Mouse (Mus musculus): Measurements from ENCODE around the gene Olfr959. TPM values are rescaled to one million over a fixed set of nuclear protein-coding genes. Genes with fewer than 3 reads are reported as not detected.

The Olfr959 gene
- not detected in 2 replicates for polyA plus RNA-seq (2012; rRNA removed)

DNA sequence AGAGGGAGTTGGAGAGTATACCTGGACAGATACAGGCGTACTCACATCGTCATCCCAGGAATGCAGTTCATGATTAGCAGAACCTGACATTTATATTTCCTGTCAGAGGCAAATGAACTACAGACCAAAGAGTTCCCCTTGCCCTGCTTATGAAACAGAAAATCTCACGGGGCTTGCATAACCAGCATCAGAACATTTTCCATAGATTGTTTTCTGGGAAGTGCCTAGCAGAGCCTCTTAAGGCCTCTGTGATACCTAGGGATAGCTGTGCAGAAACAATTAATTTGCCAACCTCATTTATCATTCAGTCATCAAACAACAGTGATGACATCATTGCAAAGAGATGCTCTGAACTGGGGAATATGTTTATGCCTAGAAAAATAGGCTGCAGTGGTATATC lies at the start of gene Olfr959:
Gene Olfr959, minus strand, starts transcription at position 101 of the 400 bp plus-strand sequence.

DNA sequence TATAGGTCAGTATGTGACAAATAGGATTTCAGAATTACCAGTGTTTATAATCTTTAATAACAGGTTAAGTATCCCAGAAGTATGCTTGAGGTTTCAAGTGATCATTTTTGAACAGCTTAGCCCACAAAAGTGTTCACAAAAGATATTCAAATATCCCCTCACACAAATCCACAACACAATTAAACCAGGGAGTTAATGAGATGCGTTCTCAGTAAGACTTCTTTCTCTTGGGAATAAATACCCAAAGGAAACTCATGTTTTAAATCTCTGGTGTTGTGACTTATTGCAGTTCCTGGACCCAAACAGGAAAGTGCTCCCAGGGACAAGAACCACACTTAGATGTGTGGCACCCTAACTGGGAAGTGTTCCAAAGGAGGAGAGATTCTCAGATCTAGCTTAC lies 45.7 kb upstream of the Olfr959 start, which contains the start of gene Olfr960:
Gene Olfr960, plus strand, starts transcription at position 301 of the 400 bp plus-strand sequence.

GRCm38 (mm10) chr9:39610355-39610754 lies 35.0 kb upstream of the Olfr959 start, which contains the start of gene Olfr148:
Olfr148 (plus strand) TSS chr9:39610655.

DNA sequence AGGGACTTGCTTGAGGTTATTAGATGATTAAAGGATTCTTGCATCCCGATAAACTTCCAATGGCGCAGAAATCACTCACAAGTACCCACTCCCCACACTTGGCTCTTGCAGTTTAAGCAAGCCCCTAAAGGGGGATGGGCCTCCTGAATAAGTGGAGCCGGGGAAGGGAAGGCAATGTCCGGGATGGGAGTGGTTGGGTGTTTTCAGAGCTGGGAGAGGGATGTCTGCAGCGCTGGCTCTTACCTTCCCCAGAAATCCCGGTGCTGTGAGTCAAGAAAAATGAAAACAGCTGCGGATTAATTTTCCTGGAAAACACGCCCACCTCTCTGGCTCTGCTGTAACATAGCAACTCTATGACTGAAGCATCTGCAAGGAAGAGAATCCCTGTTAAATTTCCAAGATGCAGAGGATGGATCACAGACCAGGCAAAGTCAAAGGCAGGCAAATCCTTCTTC lies 28.7 kb upstream of the Olfr959 start, which contains the start of gene AW551984:
Gene AW551984, minus strand, starts transcription at position 405 of the 455 bp plus-strand sequence.

GRCm38 (mm10) chr9:39553946-39554345 lies 21.4 kb downstream of the Olfr959 start, which contains the start of gene Olfr958:
Olfr958 (minus strand) TSS chr9:39554054.

Other genes with a start within 250 kb of the Olfr959 start
- gene Olfr948, start 249.5 kb downstream of the Olfr959 start, polyA plus RNA-seq (2012; rRNA removed): not detected in 2 replicates
- gene Olfr951, start 188.2 kb downstream of the Olfr959 start, polyA plus RNA-seq (2012; rRNA removed): not detected in 2 replicates
- not detected in 2 replicates for gene Olfr952, start 148.4 kb downstream of the Olfr959 start, polyA plus RNA-seq (2012; rRNA removed)
- gene Olfr954, start 118.9 kb downstream of the Olfr959 start, polyA plus RNA-seq (2012; rRNA removed): not detected in 2 replicates
- gene Olfr955, start 103.6 kb downstream of the Olfr959 start, polyA plus RNA-seq (2012; rRNA removed): not detected in 2 replicates
- gene Olfr44, start 81.6 kb downstream of the Olfr959 start, polyA plus RNA-seq (2012; rRNA removed): not detected in 2 replicates
- gene Olfr957, start 59.8 kb downstream of the Olfr959 start, polyA plus RNA-seq (2012; rRNA removed): not detected in 2 replicates
- gene Olfr958, start 21.5 kb downstream of the Olfr959 start, polyA plus RNA-seq (2012; rRNA removed): not detected in 2 replicates
- 1.2 and 2.3 TPM in 2 replicates for gene AW551984, start 28.8 kb upstream of the Olfr959 start, polyA plus RNA-seq (2012; rRNA removed)
- gene Olfr148, start 35.1 kb upstream of the Olfr959 start, polyA plus RNA-seq (2012; rRNA removed): not detected in 2 replicates
- gene Olfr960, start 45.8 kb upstream of the Olfr959 start, polyA plus RNA-seq (2012; rRNA removed): not detected in 2 replicates
- gene Olfr961, start 69.5 kb upstream of the Olfr959 start, polyA plus RNA-seq (2012; rRNA removed): not detected in 2 replicates
- gene Olfr963, start 91.6 kb upstream of the Olfr959 start, polyA plus RNA-seq (2012; rRNA removed): not detected in 2 replicates
- not detected in 2 replicates for gene Olfr149, start 131.5 kb upstream of the Olfr959 start, polyA plus RNA-seq (2012; rRNA removed)
- gene Olfr965, start 135.8 kb upstream of the Olfr959 start, polyA plus RNA-seq (2012; rRNA removed): not detected in 2 replicates
- not detected in 2 replicates for gene Olfr150, start 155.4 kb upstream of the Olfr959 start, polyA plus RNA-seq (2012; rRNA removed)
- gene Olfr967, start 170.7 kb upstream of the Olfr959 start, polyA plus RNA-seq (2012; rRNA removed): not detected in 2 replicates
- gene Olfr968, start 207.7 kb upstream of the Olfr959 start, polyA plus RNA-seq (2012; rRNA removed): not detected in 2 replicates
- not detected in 2 replicates for gene Olfr969, start 215.4 kb upstream of the Olfr959 start, polyA plus RNA-seq (2012; rRNA removed)
- not detected in 2 replicates for gene Olfr970, start 233.3 kb upstream of the Olfr959 start, polyA plus RNA-seq (2012; rRNA removed)

Data from liver, embryonic 14 days (tissue).